11 mouse cellular contexts compared by ENCODE assay signal in the genomic region with DNA sequence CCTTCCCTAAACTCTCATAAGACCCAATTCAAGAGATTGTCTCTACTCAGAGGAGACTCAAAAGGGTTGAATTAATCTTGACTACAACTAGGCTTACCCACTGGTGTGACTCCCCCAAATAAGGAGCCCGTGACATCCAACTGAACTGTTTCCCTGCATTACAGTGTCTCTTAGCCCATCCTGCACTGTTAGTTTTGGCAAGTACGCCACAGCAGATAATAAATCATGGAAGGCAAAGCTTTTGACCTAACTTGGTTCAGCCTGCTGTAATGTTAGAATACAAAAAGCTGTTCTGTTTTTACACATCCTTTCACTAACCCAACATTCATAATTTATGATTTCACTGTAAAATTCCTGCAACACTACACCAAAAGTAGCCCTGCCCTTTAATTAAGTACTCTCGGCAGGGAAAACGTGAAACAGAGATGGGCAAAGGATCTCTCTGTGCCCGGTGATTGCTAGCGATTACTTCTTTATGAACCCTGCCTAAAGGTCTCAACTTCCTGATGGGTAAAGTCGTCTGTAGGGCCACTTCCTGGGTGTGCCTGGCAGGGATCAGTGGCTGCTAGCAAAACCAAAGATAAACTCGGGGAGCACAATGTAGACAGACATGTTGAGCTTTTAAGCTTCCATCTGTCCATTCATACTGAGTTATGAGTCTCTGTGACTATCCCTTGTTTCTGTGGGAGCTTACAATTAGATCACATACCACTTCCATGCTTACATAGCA.
DNase-seq lines count a peak whose midpoint lies in the region; ATAC-seq lines count a peak whose summit lies in the region.
"Had no signal": no experiment of that assay in that cellular context is flagged by ENCODE, and none has a peak within 500 bp of the region (broad histone marks: within the 10 kb centered on the region; RNA-seq: fewer than 3 reads in every experiment).

No protein-coding gene starts in this region.

- WGBS in heart, embryonic 11.5 days (ENCODE audit: insufficient replicate concordance) = 58% methylated on average over 8 of the region's 8 CpGs
- WGBS in midbrain, embryonic 10.5 days = 87% methylated on average over 8 of the region's 8 CpGs

- no peaks in the 10 kb centered on the region for H3K9me3 ChIP-seq in heart, embryonic 11.5 days (replicated peaks; ENCODE audit: control insufficient read depth, low read length)
- no peaks in the 10 kb centered on the region for H3K9me3 ChIP-seq in midbrain, embryonic 10.5 days (replicated peaks)
- H3K9me3 ChIP-seq: liver, embryonic 15.5 days had no signal

- no peak for DNase-seq in heart, postnatal 25 days (ENCODE audit: low spot score)
- DNase-seq in 3T3-L1 (ENCODE audit: low read depth, low spot score) = peak; percentile 78
- peak; percentile 51 to 62 for DNase-seq in kidney, postnatal 4 days
- no peak for DNase-seq in embryo, embryonic 10.5 days (ENCODE audit: low spot score)
- DNase-seq in frontal cortex, postnatal 14 days (ENCODE audit: low spot score in 2 of 2) = no peak
- no peak for DNase-seq in midbrain, embryonic 10.5 days (ENCODE audit: low spot score)

- intact Hi-C loops in heart, postnatal 25 days (cut with DNase I) = no loop called here

- H3K9ac ChIP-seq in heart, embryonic 11.5 days (ENCODE audit: low read depth, low read length) = no peak overlapping the region
- H3K9ac ChIP-seq: hindbrain, embryonic 14.5 days; liver, embryonic 15.5 days had no signal

- no peaks in the 10 kb centered on the region for H3K27me3 ChIP-seq in heart, embryonic 11.5 days (ENCODE audit: control insufficient read depth, insufficient read depth, low read length)
- no peaks in the 10 kb centered on the region for H3K27me3 ChIP-seq in midbrain, embryonic 10.5 days (ENCODE audit: low read depth, poor library complexity, severe bottlenecking)
- H3K27me3 ChIP-seq: liver, embryonic 15.5 days had no signal

- H3K36me3 ChIP-seq in heart, embryonic 11.5 days (ENCODE audit: control insufficient read depth, insufficient read depth, low read length) = no peaks in the 10 kb centered on the region
- 0 out of 2 replicates have a peak, but pooled peaks cover 4% of the 10 kb centered on the region for H3K36me3 ChIP-seq in midbrain, embryonic 10.5 days
- H3K36me3 ChIP-seq: liver, embryonic 15.5 days had no signal

- no peak overlapping the region for H3K4me3 ChIP-seq in heart, embryonic 11.5 days (ENCODE audit: low read depth, low read length)
- H3K4me3 ChIP-seq in midbrain, embryonic 10.5 days = no peak overlapping the region
- H3K4me3 ChIP-seq: left cerebral cortex, adult 2 months; liver, embryonic 15.5 days had no signal

- no peak overlapping the region for H3K4me2 ChIP-seq in heart, embryonic 11.5 days
- H3K4me2 ChIP-seq: hindbrain, embryonic 14.5 days; liver, embryonic 15.5 days had no signal

- peaks cover 16% of the 10 kb centered on the region for H3K4me1 ChIP-seq in heart, embryonic 11.5 days (ENCODE audit: control insufficient read depth, insufficient read depth, low read length)
- no peaks in the 10 kb centered on the region for H3K4me1 ChIP-seq in midbrain, embryonic 10.5 days
- H3K4me1 ChIP-seq: liver, embryonic 15.5 days had no signal

- H3K27ac ChIP-seq in heart, embryonic 11.5 days (ENCODE audit: low read depth, low read length) = peak overlapping the region; percentile 85; the same call in 1 of the 2 replicates
- no peak overlapping the region for H3K27ac ChIP-seq in midbrain, embryonic 10.5 days (replicated peaks)
- H3K27ac ChIP-seq: hindbrain, embryonic 14.5 days; left cerebral cortex, adult 2 months; liver, embryonic 15.5 days had no signal

- ATAC-seq in heart, embryonic 11.5 days (replicated peaks; ENCODE audit: insufficient number of reproducible peaks, low FRiP score, low TSS enrichment) = no peak
- ATAC-seq in inflammation-experienced regulatory T-cells, adult 6 months = peak; percentile 38

Comparison
In these comparisons a context has a peak if more than half of its experiments do, and no peak if none do; other contexts are left out.
1. DNase-seq: peak in 3T3-L1 (single experiment) and kidney, postnatal 4 days (2 of 2); none in heart, postnatal 25 days (single experiment), embryo, embryonic 10.5 days (single experiment), frontal cortex, postnatal 14 days (0 of 2) and midbrain, embryonic 10.5 days (single experiment).